Mouse (Mus musculus) cerebellum, postnatal 10 days (tissue): ENCODE results near the gene Pcsk5.

Experiments
- DNase-seq, 2 experiments: peaks; one replicate each; pipeline ENCODE4 v3.0.0; 2021; ENCODE audit warnings: mixed read lengths in 2 of 2

Gene Pcsk5

DNA sequence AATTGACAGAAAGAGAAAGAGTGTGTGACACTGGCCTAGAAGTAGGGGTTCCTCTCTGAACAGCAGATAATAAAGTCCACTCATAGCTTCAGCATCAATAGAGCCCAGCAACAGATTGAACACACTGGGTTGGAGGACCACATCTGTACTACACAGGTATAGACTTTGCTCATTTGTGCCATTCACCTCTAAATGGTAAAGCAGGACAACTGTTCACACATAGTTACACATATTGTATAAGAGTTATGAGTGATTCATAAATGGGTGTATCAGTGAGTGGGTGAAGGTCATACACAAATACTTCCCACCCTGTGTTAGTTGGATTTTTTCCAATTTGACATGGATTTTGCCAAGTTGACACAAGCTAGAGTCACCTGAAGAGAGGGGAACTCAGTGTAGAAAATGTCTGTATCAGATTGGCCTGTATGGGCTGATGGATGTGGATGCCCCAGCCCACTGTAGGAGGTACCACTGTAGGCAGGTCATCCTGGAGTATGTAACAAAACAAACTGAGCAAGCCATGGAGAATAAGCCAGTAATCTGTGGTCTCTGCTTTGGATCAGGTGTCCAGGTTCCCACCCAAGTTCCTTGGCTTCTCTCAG, 104.7 kb downstream of the Pcsk5 start:
- DNase-seq = no peak

GRCm38 (mm10) chr19:17717066-17717465, 120.4 kb downstream of the Pcsk5 start:
- DNase-seq = no peak

DNA sequence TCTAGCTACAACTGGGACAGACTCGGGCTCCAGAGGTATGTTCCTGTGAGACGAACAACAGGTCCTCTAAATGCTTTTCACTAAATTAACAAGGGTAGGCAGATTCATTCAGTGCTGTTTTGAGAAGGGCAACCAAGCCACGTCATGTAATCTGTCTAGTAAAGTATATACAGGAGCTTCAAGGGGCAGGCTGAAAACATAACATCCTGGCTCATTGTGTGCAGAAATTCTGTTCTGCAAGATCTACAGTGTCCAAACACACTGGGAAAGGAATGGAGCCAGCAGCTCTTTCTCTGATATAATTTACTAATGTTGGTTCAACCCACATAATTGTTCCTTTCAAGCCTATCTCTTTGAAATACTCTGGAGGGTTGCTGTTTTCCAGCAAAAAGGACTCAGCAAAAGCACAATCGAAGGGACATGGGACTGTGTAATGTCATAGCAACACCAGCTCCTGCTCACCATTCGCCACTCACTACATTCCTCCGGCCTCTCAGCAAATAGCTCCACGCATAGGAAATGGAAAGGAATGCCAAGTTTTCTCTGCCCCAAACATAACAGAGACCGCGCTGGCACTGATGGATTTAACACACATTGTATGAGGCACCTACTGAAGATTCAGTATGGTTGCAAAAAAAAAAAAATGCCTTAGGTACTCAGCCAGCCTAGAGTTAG, 122.0 kb downstream of the Pcsk5 start:
- no peak for DNase-seq

DNA sequence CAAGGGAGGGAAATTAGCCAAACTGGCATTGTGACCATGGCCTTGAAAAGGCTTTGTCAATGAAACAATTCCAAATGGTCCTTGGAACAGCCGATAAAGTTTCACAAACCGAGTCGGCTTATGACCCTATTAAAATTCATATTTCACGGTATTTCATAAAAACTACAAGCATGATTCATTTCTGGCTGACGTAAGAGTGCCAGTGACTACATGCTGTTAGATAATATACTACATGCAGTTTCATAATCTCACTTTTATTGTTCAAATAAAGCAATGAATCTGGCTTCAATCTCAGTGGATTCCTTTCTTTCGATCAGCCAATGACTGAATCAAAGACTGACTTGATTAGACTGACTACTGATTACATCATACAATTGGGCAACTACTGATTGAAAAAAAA, 145.8 kb downstream of the Pcsk5 start:
- DNase-seq = no peak

DNA sequence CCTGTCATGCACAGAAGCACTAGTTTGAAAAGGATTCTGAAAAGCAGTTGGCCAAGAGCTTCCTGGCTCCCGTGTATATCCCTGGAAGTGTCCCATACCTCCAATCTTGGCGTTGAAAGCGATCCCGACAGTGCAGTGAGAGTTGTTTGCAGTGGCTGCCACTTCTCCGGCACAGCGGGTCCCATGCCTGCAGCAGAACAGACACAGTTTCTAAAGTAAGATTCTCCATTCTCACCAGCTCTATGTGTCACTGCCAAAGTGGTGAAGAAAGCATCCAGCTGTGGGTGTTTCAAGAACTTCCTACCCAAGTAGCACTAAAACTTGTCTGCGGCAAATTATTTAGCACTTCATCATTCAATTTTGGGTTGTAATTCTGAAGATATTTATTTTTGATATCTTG, 159.1 kb downstream of the Pcsk5 start:
- DNase-seq = peak; percentile 27 to 62

DNA sequence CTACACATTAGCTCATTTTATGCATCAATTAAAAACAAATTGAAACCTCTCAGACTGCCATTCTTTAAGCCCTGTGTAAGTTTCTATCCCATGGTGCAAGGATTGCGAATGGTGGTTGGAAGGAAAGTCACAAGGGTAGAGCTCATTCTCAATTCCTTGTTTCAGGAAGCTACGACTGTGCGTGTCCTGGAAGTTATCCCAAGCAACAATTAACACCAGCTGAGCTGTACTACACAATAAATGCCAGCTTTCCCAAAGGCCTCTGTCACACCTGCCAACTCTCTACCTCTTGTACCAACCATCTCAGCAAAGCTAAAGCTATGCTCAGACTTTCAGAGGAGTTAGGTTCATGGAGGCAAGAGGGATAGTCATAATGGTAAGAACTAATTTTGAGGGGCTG, 174.8 kb downstream of the Pcsk5 start:
- peak; percentile 12 to 16 for DNase-seq

- peak; percentile 40 to 60 for DNase-seq
Measured at GRCm38 (mm10) chr19:17662271-17662670, 175.2 kb downstream of the Pcsk5 start.

DNA sequence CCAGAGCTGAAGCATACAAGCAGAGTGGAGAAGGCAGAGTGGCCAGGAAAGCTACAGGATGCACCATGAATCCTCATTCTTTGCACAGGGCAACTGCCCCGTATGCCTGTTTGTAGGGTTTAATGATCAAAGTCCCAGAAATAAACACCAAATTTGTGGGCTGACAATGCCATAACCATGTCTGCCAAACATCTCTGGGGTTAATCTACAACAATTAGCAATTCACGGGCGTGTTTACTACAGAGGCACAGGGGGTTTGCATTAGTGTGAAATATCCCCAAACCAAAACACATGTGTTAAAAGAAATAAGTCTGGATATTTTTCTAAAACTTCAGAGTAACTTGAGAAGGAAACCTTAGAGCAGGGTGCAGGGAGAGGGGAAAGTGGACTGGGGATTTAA, 178.1 kb downstream of the Pcsk5 start:
- DNase-seq = no peak

DNA sequence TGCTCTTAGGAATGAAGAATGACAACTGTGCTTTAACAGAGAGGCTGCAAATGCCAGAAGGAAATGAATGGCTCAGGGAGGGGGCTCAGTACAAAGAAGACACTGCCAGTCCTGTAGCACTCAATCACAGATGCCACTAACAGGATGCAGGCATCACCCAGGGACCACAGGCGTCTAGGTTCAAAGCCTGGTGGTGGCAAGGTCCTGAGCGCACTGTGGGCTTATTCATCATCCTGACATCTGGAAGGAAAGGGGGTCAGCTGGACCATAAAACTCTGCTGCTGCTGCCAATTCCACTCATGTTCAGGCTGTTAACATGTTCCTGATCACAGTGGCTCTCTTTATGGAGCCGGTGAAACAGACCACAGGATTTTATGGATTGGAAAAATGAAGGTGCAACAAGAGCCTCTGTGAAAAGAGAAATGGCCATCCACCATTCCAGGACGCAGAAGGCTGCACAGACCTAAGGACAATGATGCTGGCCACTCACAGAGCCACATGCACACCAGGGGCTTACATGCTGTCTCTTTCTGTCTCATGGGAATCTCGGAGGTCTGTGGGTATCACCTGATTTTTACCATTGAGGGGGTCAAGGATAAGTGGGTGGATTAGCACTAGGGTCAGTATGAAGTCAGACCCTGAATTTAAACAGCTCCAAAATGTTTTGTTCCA, 186.5 kb downstream of the Pcsk5 start:
- DNase-seq = peak; percentile 8 to 28

DNA sequence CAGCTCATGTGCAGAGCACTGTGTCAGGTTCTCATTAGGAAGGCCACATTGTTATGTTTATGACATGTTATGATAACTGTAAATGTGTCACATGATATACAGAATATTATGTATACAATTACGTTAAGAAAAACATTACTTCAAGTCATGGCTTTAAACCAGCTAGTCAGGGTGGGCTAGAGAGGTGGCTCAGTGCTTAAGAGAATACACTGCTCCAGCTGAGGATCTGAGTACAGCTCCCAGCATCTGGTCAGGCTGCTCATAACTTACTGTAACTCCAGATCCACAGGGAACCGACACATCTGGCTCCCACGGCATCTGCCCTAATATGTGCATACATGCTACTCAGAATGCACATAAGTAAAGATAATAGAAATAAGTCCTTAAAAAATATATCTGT, 187.5 kb downstream of the Pcsk5 start:
- DNase-seq = no peak

DNA sequence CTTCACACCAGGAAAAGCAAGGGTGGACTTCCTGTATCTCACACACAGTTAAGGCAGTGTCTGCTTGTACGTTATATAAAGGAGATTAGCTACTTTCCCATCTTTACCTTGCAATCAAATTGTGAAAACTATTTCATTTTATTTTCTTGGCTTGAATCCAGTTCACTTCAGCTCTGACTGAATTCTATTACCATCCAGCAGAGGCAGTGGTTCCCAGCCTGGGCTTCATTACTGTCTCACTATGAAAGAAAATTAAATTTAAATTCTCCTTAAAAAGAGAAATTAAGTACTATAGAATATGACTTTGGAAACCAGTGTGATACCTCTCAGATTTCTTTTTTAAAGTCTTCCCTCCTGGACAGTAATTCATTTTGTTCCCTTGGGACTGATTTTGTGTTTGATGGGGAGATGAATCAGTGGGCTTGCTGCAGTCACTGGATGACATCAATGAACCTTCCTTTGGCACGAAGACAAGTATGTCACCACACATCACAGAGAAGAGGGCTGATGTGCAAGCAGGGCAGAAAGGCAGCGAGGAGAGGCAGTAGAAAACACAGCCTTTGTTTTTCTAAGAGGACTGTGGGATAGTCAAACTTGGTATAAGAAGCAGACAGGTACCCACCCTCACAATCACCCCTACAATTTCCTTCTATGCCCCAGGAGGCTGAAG, 194.2 kb downstream of the Pcsk5 start:
- peak; percentile 37 to 44 for DNase-seq

GRCm38 (mm10) chr19:17635984-17636383, 201.4 kb downstream of the Pcsk5 start:
- no peak for DNase-seq

DNA sequence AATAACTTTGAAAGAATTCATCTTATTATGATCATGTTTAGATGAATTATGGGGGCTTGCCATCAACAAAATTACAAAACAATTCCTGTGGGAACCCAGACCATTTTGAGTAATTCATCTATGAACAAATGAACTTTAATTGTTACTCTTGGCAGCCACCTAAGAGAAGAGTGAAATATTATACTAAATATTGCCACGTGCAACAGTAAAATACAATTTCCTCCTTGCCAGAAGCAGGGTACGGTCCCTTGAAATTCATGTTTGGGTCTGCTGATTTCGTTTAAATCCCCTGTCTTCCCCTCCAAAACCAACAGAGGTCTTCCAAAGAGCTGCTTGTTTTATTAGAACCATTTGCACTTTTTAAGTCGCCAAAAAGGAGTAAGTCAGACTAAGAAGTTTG, 221.8 kb downstream of the Pcsk5 start:
- no peak for DNase-seq

GRCm38 (mm10) chr19:17606510-17606909, 230.9 kb downstream of the Pcsk5 start:
- no peak for DNase-seq

- no peak for DNase-seq
Measured at GRCm38 (mm10) chr19:17606093-17606492, 231.3 kb downstream of the Pcsk5 start.

DNA sequence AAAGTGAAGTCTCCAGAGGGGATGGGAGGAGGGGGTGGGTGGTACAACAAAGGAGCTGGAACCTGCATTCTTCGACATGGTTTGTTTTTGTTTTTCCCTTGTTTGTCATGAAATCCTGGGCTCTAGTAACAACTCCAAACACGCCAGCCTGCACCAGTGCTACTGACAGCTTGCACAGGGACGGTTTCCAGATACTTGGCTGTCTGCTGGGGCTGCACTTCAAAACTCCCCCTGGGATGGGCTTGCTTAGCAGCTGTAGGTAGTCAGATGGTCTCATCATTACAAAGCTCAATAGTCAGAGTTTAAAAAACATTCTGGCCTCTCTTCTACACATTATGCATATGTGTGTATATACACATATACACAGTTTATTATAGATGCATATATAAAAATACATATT, 234.1 kb downstream of the Pcsk5 start:
- peak; percentile 69 to 77 for DNase-seq

- DNase-seq = no peak
Measured at GRCm38 (mm10) chr19:17600347-17600746, 237.1 kb downstream of the Pcsk5 start.

GRCm38 (mm10) chr19:17592790-17593189, 244.6 kb downstream of the Pcsk5 start:
- peak in 1 of 2 experiments; percentile 14 for DNase-seq

DNA sequence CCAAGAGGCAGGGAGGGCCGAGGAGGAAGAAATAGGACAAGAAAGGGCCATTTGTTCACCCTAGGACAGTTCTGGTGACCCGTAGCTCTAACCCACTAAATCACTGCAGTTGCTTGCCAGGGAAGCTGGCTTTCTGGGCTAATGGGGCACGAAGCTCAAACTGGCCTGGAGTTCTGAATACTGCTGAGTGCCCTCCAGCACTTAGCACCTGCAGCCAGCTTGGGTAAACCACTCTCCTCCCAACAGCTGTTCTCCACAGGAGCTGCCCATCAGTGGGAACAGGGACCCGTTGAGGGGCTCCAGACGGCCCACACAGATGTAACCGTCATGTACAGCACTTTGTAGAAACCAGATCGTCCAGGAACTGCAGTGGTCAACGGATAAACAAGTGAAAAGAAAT, 246.1 kb downstream of the Pcsk5 start:
- peak; percentile 25 to 49 for DNase-seq

GRCm38 (mm10) chr19:17590314-17590713, 247.1 kb downstream of the Pcsk5 start:
- DNase-seq = no peak

DNA sequence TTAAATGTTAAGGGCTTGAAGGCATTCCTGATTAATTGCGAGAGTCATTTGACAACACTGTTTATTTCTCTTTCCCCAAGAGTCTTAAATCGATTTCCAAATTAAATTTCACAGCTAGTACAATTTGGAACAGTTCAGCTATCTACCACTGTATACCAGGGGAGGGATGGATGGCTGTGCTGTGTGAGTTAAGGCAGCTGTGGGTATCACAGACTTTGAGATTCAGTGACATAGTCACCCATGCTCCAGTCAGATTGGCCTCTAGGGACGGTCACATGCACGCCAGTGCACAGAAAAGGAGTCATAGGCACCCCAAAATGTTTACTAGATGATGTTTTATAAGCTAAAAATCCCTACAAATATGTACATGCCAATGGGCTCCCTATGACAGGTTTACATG, 260.0 kb downstream of the Pcsk5 start:
- no peak for DNase-seq

GRCm38 (mm10) chr19:17574564-17574963, 262.9 kb downstream of the Pcsk5 start:
- no peak for DNase-seq

DNA sequence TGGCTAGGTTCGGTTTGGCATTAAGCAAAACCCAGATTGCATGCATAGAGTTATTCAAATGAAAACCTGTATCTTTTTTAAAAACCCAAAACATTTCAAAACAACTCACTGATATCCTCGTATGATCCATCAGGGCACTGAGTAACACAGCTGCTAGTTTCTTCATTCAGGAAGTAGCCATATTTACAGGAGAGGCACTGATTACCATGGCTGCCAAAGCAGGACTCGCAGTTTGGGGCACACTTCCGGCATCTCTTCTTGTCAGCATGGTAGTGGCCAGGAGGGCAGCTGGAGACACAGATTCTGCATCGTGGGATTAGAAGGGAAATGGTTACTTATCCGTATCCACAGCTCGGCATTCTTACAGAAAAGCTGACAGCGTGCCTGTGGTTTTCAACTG, 265.1 kb downstream of the Pcsk5 start:
- DNase-seq = no peak

DNA sequence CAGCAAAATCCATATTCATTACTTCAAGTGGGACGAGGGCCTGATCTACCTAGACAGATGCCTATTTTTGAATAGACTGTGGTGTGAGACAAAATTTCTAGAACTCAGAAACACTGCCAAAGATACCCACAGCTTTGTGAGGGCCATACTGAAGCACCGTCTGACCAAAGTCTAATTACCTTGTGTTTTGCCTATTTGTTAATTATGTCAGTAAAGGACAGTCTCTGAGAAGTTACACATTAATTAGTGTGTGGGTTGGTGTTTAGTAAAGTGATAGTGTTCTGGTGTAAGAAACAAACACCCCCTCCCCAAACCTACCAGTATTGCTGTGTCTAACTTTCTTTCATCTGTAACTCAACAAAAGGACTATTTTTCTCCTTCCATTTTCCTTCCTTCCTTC, 266.5 kb downstream of the Pcsk5 start:
- DNase-seq = no peak
